Mouse (Mus musculus): ENCODE measurements around the gene Tcp11l2. TPM values are rescaled to one million over a fixed set of nuclear protein-coding genes. Genes with fewer than 3 reads are reported as not detected.

Gene Tcp11l2
- polyA plus RNA-seq, 1 experiment from 2014 or later, result 15.2 TPM

DNA sequence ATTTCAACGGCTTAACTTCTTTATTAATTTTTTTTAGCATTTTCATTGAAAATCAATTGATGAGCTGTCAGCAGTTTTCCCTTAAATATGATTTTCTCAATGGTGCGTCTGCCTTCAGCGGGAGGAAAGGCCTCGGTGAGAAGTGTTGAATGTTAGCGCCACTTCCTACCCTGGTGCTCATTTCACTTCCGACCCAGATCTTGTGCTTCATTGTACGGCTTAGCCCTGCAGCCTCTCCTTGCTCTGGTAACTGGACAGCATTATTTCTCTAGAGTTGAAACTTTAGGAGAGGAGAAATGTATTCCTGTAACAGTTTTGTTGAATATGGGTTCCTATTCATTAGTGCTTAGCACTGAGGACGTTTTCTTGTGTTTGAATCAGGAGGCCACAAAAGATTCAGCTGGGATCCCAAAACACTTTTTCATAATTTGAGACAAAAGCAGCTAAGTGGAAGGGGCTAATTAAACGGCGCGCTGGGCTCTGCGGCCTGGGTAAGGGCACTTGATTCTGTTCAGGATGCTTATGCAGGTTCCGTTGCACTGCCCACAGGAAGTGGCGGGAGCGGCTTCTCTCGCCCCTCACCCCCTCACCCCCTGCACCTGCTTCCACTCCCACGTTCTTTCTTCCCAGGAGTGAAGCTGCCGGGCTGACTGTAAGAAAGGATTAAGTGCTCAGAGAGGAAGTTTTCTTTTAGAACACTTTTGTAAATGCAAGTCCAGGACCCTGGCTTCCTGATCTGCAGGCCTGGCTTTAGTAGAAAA, 81.8 kb downstream of the Tcp11l2 start:
- Histone ChIP-seq H3K9ac (ENCODE audit: low read depth, low read length) (no peak overlapping the region), H3K9me3 (replicated peaks; ENCODE audit: control insufficient read depth, low read length) (0 out of 2 replicates have a peak, but pooled peaks cover 3% of the 10 kb centered on the region), H3K4me1 (ENCODE audit: control insufficient read depth, insufficient read depth, low read length) (peaks cover 3% of the 10 kb centered on the region; the same call in 1 of the 2 replicates), H3K4me3 (ENCODE audit: low read depth, low read length) (no peak overlapping the region), H3K27me3 (ENCODE audit: control insufficient read depth, insufficient read depth, low read length) (no peaks in the 10 kb centered on the region), H3K36me3 (ENCODE audit: control insufficient read depth, insufficient read depth, low read length) (peaks cover 4% of the 10 kb centered on the region; the same call in 1 of the 2 replicates), H3K4me2 (no peak overlapping the region), H3K27ac (ENCODE audit: low read depth, low read length) (0 out of 2 replicates have a peak overlapping the region, but pooled peaks have one; percentile 22)
- no peak for ATAC-seq (replicated peaks; ENCODE audit: insufficient number of reproducible peaks, low FRiP score, low TSS enrichment)
- WGBS (ENCODE audit: insufficient replicate concordance), result 73% methylated on average over 18 of the region's 18 CpGs

DNA sequence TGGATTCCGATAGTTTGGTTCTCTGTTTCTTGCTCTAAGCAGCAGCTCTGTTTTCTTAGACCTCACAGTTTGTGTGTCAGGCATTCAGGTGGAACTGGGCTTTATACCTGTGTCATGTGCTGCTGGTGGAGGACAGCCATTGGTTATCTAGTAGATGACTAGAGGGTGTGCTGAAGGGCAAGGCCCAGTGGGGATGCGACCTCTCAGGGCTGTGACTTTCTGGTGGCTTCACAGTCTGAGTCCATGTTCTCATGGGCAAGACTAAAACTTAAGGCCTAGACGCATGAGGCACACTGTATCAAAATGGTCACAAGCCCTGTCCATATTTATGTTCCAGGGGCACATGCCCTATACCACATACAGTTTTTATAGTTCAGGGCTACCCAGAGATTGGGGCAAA, 82.9 kb downstream of the Tcp11l2 start:
- Histone ChIP-seq H3K27ac (ENCODE audit: low read depth, low read length) (no peak overlapping the region), H3K4me1 (ENCODE audit: control insufficient read depth, insufficient read depth, low read length) (peaks cover 3% of the 10 kb centered on the region; the same call in 1 of the 2 replicates), H3K4me3 (ENCODE audit: low read depth, low read length) (no peak overlapping the region), H3K9me3 (replicated peaks; ENCODE audit: control insufficient read depth, low read length) (0 out of 2 replicates have a peak, but pooled peaks cover 3% of the 10 kb centered on the region), H3K4me2 (no peak overlapping the region), H3K9ac (ENCODE audit: low read depth, low read length) (no peak overlapping the region), H3K27me3 (ENCODE audit: control insufficient read depth, insufficient read depth, low read length) (no peaks in the 10 kb centered on the region), H3K36me3 (ENCODE audit: control insufficient read depth, insufficient read depth, low read length) (peaks cover 4% of the 10 kb centered on the region; the same call in 1 of the 2 replicates)
- no peak for ATAC-seq (replicated peaks; ENCODE audit: insufficient number of reproducible peaks, low FRiP score, low TSS enrichment)
- WGBS (ENCODE audit: insufficient replicate concordance), result 83% methylated on average over 3 of the region's 3 CpGs

DNA sequence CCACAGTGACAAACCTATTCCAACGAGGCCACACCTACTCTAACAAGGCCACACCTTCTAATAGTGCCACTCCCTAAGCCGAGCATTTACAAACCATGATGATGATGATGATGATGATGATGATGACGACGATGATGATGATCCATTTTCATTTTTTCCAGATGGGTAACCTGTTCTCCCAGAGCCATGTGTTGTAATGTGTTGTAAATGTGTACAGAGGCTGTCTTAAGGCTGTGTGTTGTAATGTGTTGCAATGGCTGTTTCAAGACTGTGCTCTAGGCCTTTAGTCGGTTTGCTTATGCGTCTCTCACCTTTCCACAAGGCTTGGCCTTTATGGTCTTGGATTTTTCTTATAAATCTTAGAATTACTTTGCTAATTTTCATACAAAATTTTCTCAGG, 85.7 kb downstream of the Tcp11l2 start:
- no peak for ATAC-seq (replicated peaks; ENCODE audit: insufficient number of reproducible peaks, low FRiP score, low TSS enrichment)
- H3K9me3 ChIP-seq (replicated peaks; ENCODE audit: control insufficient read depth, low read length), result 0 out of 2 replicates have a peak, but pooled peaks cover 3% of the 10 kb centered on the region
- H3K4me2 ChIP-seq, result no peak overlapping the region
- no peaks in the 10 kb centered on the region for H3K27me3 ChIP-seq (ENCODE audit: control insufficient read depth, insufficient read depth, low read length)
- H3K4me3 ChIP-seq (ENCODE audit: low read depth, low read length), result no peak overlapping the region
- 85% methylated on average over 6 of the region's 6 CpGs for WGBS (ENCODE audit: insufficient replicate concordance)
- no peak overlapping the region for H3K27ac ChIP-seq (ENCODE audit: low read depth, low read length)
- peaks cover 3% of the 10 kb centered on the region; the same call in 1 of the 2 replicates for H3K4me1 ChIP-seq (ENCODE audit: control insufficient read depth, insufficient read depth, low read length)
- H3K36me3 ChIP-seq (ENCODE audit: control insufficient read depth, insufficient read depth, low read length), result peaks cover 4% of the 10 kb centered on the region; the same call in 1 of the 2 replicates
- no peak overlapping the region for H3K9ac ChIP-seq (ENCODE audit: low read depth, low read length)

Other genes starting within 250 kb of the Tcp11l2 start
- gene Nuak1, start 136.0 kb upstream of the Tcp11l2 start, polyA plus RNA-seq (2014; fragmentation: Nextera tagmentation; extraction: Ambion mirVana), result 2.4 and 3.0 TPM in 2 replicates
- gene Ckap4, start 42.6 kb upstream of the Tcp11l2 start, polyA plus RNA-seq (2014; fragmentation: Nextera tagmentation; extraction: Ambion mirVana), result 103 and 113 TPM in 2 replicates
- gene Polr3b, start 45.7 kb downstream of the Tcp11l2 start, polyA plus RNA-seq (2014; fragmentation: Nextera tagmentation; extraction: Ambion mirVana), result 12.5 and 14.4 TPM in 2 replicates
- not detected in 2 replicates for gene Rfx4, start 179.4 kb downstream of the Tcp11l2 start, polyA plus RNA-seq (2014; fragmentation: Nextera tagmentation; extraction: Ambion mirVana)

All from heart, embryonic 11.5 days (tissue).